Mouse (Mus musculus) midbrain, embryonic 12.5 days (tissue): ENCODE results near the gene Fam208b. TPM values are rescaled to one million over a fixed set of nuclear protein-coding genes. Genes with fewer than 3 reads are reported as not detected.

Source experiments
- ATAC-seq: fragments of 200-750 bp; cut with Nextera tagmentation; 2 replicates; pipeline ENCODE4 v1.8.0; 2017; ENCODE audit warnings: low read depth, moderate TSS enrichment, moderate library complexity; ENCODE audit not compliant: low FRiP score
- H3K27ac ChIP-seq: fragments of 300-500 bp; sonication (generic); replicated peaks from 2 replicates; pipeline ENCODE4 v1.5.1; 2016; ENCODE audit warnings: mild to moderate bottlenecking
- H3K27me3 ChIP-seq: fragments of 300-500 bp; sonication (generic); 2 replicates; pipeline ENCODE4 v1.6.1; 2016; ENCODE audit warnings: mild to moderate bottlenecking
- H3K36me3 ChIP-seq: fragments of 300-500 bp; sonication (generic); 2 replicates; pipeline ENCODE4 v1.6.1; 2016
- H3K4me1 ChIP-seq: fragments of 300-500 bp; sonication (generic); 2 replicates; pipeline ENCODE4 v1.6.1; 2016
- H3K4me2 ChIP-seq: fragments of 300-500 bp; sonication (generic); replicated peaks from 2 replicates; pipeline ENCODE4 v1.6.1; 2016; ENCODE audit warnings: mild to moderate bottlenecking, moderate library complexity
- H3K4me3 ChIP-seq: fragments of 300-500 bp; sonication (generic); 2 replicates; pipeline ENCODE4 v1.5.1; 2016; ENCODE audit warnings: mild to moderate bottlenecking
- H3K9ac ChIP-seq: fragments of 300-500 bp; sonication (generic); replicated peaks from 2 replicates; pipeline ENCODE4 v1.6.1; 2016; ENCODE audit warnings: mild to moderate bottlenecking, moderate library complexity
- H3K9me3 ChIP-seq: fragments of 300-500 bp; sonication (generic); 2 replicates; pipeline ENCODE4 v1.6.1; 2016; ENCODE audit warnings: mild to moderate bottlenecking
- WGBS: fragments of 180-500 bp; shearing (Covaris S2); methylation state at CpG from one replicate; pipeline ENCODE4 v1.1.7; 2016; 5-methylcytosine and 5-hydroxymethylcytosine counted together
- polyA plus RNA-seq: library from polyadenylated mRNA; unstranded; fragments of >200 nt; fragmentation: Nextera tagmentation; extraction: Ambion mirVana; gene quantifications from 2 replicates; pipeline ENCODE4 v1.2.1, GENCODE M21; 2016

Gene Fam208b
- polyA plus RNA-seq, 1 experiment from 2014 or later: 28.8 TPM

- H3K27me3 ChIP-seq: peaks cover 3% of the 10 kb centered on the region; the same call in 1 of the 2 replicates
- peak within 1 kb of the TSS; percentile 61 for H3K4me2 ChIP-seq
- no peaks in the 10 kb centered on the region for H3K36me3 ChIP-seq
- H3K4me3 ChIP-seq: peak within 1 kb of the TSS; percentile 70
- no peaks in the 10 kb centered on the region for H3K9me3 ChIP-seq
- H3K9ac ChIP-seq: peak within 1 kb of the TSS; percentile 79
- H3K4me1 ChIP-seq: peaks cover 2% of the 10 kb centered on the region; the same call in 1 of the 2 replicates
- under 1% methylated on average over 47 of the region's 47 CpGs for WGBS
- H3K27ac ChIP-seq: 0 out of 2 replicates have a peak within 1 kb of the TSS, but pooled peaks have one; percentile 39
- ATAC-seq: peak; percentile 94
Observed at GRCm38 (mm10) chr13:3633895-3634811, 23.2 kb upstream of the Fam208b start, which contains the start of gene Asb13. Gene Asb13 (plus strand): TSS chr13:3634032.

- Histone ChIP-seq H3K9ac (no peak overlapping the region), H3K4me2 (no peak overlapping the region)
Observed at GRCm38 (mm10) chr13:3633131-3633530, 22.2 kb upstream of the Fam208b start.

DNA sequence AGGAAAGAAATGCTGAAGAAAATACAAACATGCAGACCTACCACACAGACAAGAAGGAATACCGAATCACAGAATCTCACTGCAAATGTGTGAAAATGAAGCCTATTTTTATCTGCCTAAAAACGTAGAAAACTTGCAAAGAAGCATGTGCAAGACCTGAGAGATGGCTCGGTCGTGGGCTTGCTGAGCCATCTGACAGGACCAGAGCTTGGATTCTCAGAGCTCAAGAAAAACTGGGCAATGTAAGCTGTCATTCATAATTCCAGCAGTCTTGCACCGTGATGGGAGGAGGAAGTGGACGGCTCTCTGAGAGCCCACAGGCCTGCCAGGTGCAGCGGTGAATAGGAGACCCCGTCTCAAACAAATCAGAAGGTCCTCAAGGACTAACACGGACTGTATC lies 21.6 kb upstream of the Fam208b start:
- no peaks in the 10 kb centered on the region for H3K36me3 ChIP-seq
- 88% methylated on average over 9 of the region's 9 CpGs for WGBS
- no peak overlapping the region for H3K9ac ChIP-seq
- no peak overlapping the region for H3K4me2 ChIP-seq
- peaks cover 3% of the 10 kb centered on the region; the same call in 1 of the 2 replicates for H3K27me3 ChIP-seq
- H3K4me1 ChIP-seq: peaks cover 2% of the 10 kb centered on the region; the same call in 1 of the 2 replicates
- no peak overlapping the region for H3K4me3 ChIP-seq
- no peak overlapping the region for H3K27ac ChIP-seq
- H3K9me3 ChIP-seq: no peaks in the 10 kb centered on the region
- ATAC-seq: no peak

More at GRCm38 (mm10) chr13:3633131-3633530, 22.2 kb upstream of the Fam208b start:
- ATAC-seq: no peak
- no peaks in the 10 kb centered on the region for H3K36me3 ChIP-seq
- H3K27me3 ChIP-seq: peaks cover 3% of the 10 kb centered on the region; the same call in 1 of the 2 replicates
- no peaks in the 10 kb centered on the region for H3K9me3 ChIP-seq
- peaks cover 2% of the 10 kb centered on the region; the same call in 1 of the 2 replicates for H3K4me1 ChIP-seq
- H3K27ac ChIP-seq: no peak overlapping the region
- 44% methylated on average over 6 of the region's 6 CpGs for WGBS
- no peak overlapping the region for H3K4me3 ChIP-seq

- no peak for ATAC-seq
- Histone ChIP-seq H3K9me3 (no peaks in the 10 kb centered on the region), H3K27me3 (peaks cover 3% of the 10 kb centered on the region; the same call in 1 of the 2 replicates), H3K4me2 (no peak overlapping the region), H3K4me3 (no peak overlapping the region), H3K9ac (no peak overlapping the region), H3K36me3 (no peaks in the 10 kb centered on the region), H3K4me1 (no peaks in the 10 kb centered on the region), H3K27ac (no peak overlapping the region)
- WGBS: 37% methylated on average over 3 of the region's 3 CpGs
Observed at GRCm38 (mm10) chr13:3628102-3628501, 17.2 kb upstream of the Fam208b start.

GRCm38 (mm10) chr13:3627139-3627538 lies 16.2 kb upstream of the Fam208b start:
- H3K4me1 ChIP-seq: no peaks in the 10 kb centered on the region
- H3K9me3 ChIP-seq: no peaks in the 10 kb centered on the region
- 50% methylated on average over 3 of the region's 3 CpGs for WGBS
- ATAC-seq: no peak
- H3K4me2 ChIP-seq: no peak overlapping the region
- no peak overlapping the region for H3K4me3 ChIP-seq
- H3K27me3 ChIP-seq: no peaks in the 10 kb centered on the region
- no peak overlapping the region for H3K9ac ChIP-seq
- H3K27ac ChIP-seq: no peak overlapping the region
- H3K36me3 ChIP-seq: no peaks in the 10 kb centered on the region

DNA sequence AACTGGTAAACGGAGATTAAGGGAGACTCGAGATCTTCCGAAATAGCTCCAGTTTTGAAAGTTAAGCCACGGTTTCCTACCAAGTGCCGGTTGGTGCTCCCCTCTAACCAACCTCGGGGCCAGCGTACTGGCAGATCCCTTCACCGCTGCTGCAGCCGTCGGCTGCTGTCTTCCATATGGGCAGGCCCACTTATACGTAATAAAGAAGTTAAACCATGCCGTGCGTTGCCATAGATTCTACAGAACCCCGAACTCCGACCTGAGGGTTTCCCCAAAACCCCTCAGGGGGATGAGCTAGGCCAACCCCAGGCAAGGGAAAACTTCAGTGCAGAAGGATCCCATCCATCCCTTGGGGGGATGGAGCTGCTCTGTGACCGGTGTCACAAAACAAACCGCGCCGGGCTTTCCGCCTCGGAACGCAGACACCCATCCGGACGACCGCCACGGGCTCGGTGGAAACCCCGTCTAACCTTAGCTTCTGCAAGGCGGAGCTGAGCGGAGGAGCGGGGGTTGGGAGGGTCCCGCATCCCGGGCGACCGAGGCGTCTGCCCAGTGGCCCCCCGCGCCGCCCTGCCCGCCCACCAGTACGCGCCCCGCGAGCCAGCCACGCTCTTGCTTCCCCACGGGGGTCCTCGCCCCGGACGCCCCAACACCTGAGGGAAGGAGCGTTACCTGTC lies 652 bp downstream of the Fam208b start:
- no peaks in the 10 kb centered on the region for H3K9me3 ChIP-seq
- H3K4me3 ChIP-seq: peak overlapping the region; percentile 72
- no peaks in the 10 kb centered on the region for H3K27me3 ChIP-seq
- peak overlapping the region; percentile 78 for H3K9ac ChIP-seq
- H3K4me1 ChIP-seq: 0 out of 2 replicates have a peak, but pooled peaks cover 4% of the 10 kb centered on the region
- WGBS: under 1% methylated on average over 38 of the region's 50 CpGs
- peak overlapping the region; percentile 92 for H3K27ac ChIP-seq
- no peaks in the 10 kb centered on the region for H3K36me3 ChIP-seq
- peak overlapping the region; percentile 77 for H3K4me2 ChIP-seq
- peak; percentile 59 for ATAC-seq

- H3K9ac ChIP-seq: peak overlapping the region; percentile 78
- H3K36me3 ChIP-seq: no peaks in the 10 kb centered on the region
- no peaks in the 10 kb centered on the region for H3K9me3 ChIP-seq
- 27% methylated on average over 8 of the region's 8 CpGs for WGBS
- H3K4me3 ChIP-seq: peak overlapping the region; percentile 72
- H3K4me2 ChIP-seq: peak overlapping the region; percentile 77
- no peak for ATAC-seq
- peak overlapping the region; percentile 92; the same call in 1 of the 2 replicates for H3K27ac ChIP-seq
- no peaks in the 10 kb centered on the region for H3K27me3 ChIP-seq
- 0 out of 2 replicates have a peak, but pooled peaks cover 4% of the 10 kb centered on the region for H3K4me1 ChIP-seq
Observed at GRCm38 (mm10) chr13:3609780-3610117, 1.2 kb downstream of the Fam208b start.

GRCm38 (mm10) chr13:3596232-3596631 lies 14.7 kb downstream of the Fam208b start:
- no peak for ATAC-seq
- H3K4me1 ChIP-seq: no peaks in the 10 kb centered on the region
- H3K36me3 ChIP-seq: peaks cover 50% of the 10 kb centered on the region
- H3K27me3 ChIP-seq: no peaks in the 10 kb centered on the region
- no peak overlapping the region for H3K4me2 ChIP-seq
- 93% methylated on average over 6 of the region's 6 CpGs for WGBS
- no peak overlapping the region for H3K27ac ChIP-seq
- H3K4me3 ChIP-seq: no peak overlapping the region
- H3K9me3 ChIP-seq: no peaks in the 10 kb centered on the region
- H3K9ac ChIP-seq: no peak overlapping the region

DNA sequence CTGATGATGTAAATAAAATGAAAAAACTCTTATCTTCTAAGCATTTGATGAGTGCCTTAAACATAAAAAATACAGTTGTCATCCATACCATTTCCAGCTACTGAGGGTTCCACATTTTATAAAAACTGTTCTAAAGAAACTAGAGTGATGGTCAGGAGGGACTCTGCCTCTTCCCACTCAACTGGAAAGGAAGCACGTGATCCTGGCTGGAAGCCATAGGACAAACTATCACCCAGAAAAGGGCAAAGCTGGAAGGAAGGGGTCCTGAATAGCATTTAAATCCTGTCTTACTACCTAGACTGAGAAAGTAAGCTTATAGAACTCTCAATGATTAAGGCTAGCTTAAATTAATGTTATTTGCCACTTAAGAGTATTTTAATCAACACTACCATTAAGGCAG lies 16.6 kb downstream of the Fam208b start:
- Histone ChIP-seq H3K9ac (no peak overlapping the region), H3K36me3 (peaks cover 61% of the 10 kb centered on the region), H3K9me3 (no peaks in the 10 kb centered on the region), H3K4me3 (no peak overlapping the region), H3K4me2 (no peak overlapping the region), H3K4me1 (no peaks in the 10 kb centered on the region), H3K27me3 (no peaks in the 10 kb centered on the region), H3K27ac (no peak overlapping the region)
- WGBS: 96% methylated on average over 1 of the region's 1 CpGs
- no peak for ATAC-seq

DNA sequence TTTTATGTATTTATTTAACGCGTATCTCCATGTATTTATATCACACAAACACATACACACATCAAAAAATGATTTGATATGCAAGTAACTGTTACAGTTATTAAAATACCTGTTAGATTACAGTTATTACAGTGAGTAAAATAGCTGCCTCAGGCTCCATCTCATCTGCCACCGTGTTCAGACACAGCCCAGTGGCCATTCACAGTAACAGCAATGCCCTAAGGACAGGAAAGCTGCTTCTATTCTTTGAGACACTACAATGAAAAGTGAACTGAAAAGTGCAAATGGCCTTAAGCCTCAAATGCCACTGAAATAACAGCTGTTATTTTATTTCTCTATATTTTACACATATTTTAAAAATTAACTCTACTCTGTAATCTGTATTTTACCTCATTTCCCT lies 20.1 kb downstream of the Fam208b start:
- WGBS: 93% methylated on average over 3 of the region's 3 CpGs

DNA sequence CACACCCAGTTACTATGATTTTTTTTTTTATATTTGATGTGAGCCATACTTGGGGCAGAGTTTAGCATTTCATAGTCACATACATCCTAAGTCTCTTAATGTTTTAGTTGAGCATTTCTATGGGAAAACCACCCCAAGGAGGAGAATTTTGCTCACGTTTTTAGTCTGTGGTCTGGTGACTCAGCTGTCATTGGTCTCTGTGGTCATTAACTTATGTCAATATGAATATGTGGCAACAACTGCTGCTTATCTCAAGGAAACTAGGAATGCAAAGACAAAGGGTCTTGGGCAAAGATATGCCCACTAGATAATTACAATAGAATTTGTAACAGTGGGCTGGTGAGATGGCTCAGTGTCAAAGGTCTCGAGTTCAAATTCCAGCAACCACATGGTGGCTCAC lies 47.0 kb downstream of the Fam208b start:
- no peak overlapping the region for H3K4me2 ChIP-seq
- H3K9ac ChIP-seq: no peak overlapping the region
- no peak overlapping the region for H3K27ac ChIP-seq
- peaks cover 71% of the 10 kb centered on the region for H3K36me3 ChIP-seq
- H3K9me3 ChIP-seq: no peaks in the 10 kb centered on the region
- no peaks in the 10 kb centered on the region for H3K27me3 ChIP-seq
- no peaks in the 10 kb centered on the region for H3K4me1 ChIP-seq
- no peak overlapping the region for H3K4me3 ChIP-seq
- no peak for ATAC-seq
- 84% methylated on average over 2 of the region's 2 CpGs for WGBS

More for the DNA sequence above, 20.1 kb downstream of the Fam208b start:
- H3K27me3 ChIP-seq: no peaks in the 10 kb centered on the region
- H3K4me3 ChIP-seq: no peak overlapping the region
- no peak overlapping the region for H3K4me2 ChIP-seq
- no peaks in the 10 kb centered on the region for H3K9me3 ChIP-seq
- no peak for ATAC-seq
- H3K4me1 ChIP-seq: no peaks in the 10 kb centered on the region
- H3K9ac ChIP-seq: no peak overlapping the region
- peaks cover 57% of the 10 kb centered on the region for H3K36me3 ChIP-seq
- H3K27ac ChIP-seq: no peak overlapping the region

- Histone ChIP-seq H3K27me3 (no peaks in the 10 kb centered on the region), H3K9me3 (no peaks in the 10 kb centered on the region), H3K36me3 (peaks cover 70% of the 10 kb centered on the region), H3K27ac (no peak overlapping the region), H3K4me3 (no peak overlapping the region), H3K4me2 (no peak overlapping the region), H3K4me1 (no peaks in the 10 kb centered on the region), H3K9ac (no peak overlapping the region)
- ATAC-seq: no peak
- 88% methylated on average over 1 of the region's 1 CpGs for WGBS
Observed at GRCm38 (mm10) chr13:3563130-3563529, 47.8 kb downstream of the Fam208b start.
